Mouse (Mus musculus): Measurements from ENCODE around the gene Col17a1.

Col17a1 gene

DNA sequence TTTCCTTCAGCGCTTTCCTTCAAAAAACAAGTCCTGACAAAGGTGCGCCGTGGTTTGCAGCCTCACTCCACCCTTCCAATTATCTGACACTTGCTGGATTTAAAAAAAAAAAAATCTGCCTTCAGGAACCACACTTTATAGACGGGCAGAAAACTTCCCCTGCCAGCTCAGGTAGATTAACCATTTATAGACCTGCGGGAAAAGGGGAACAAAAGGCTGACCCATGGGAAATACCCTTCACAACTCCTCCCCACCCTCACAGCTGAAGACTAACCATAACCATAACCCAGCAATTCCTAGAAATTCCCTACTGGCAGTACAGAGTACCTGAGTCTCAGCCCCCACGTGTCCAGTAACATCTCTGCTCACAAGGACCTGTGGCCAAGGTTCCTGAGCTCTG is at the start of gene Col17a1:
TSS of gene Col17a1 (minus strand) at position 101 of the 400 bp plus-strand sequence.
- no peak for DNase-seq (ENCODE audit: low spot score in 2 of 2)

DNA sequence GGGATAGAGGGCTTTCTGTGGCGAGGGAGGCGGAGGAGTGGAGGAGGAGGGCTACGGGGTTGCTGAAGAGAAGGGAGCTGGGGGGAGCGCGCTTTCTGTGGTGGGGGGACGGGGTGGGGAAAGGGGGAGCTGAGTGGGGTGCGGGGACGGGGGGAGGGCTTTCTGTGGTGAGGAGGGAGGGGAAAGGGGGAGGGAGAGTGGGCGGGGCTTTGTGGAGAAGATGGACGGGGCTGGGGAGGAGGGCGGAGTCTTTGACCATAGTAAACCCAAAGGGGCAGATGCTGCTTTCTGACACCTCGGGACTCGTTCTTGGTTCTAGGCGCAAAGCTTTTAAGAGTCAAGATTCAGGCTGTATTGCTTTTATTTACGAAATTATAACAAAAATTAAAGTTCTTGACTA is 40.0 kb upstream of the Col17a1 start:
- DNase-seq (ENCODE audit: low spot score in 2 of 2): peak in 1 of 2 experiments; percentile 85

DNA sequence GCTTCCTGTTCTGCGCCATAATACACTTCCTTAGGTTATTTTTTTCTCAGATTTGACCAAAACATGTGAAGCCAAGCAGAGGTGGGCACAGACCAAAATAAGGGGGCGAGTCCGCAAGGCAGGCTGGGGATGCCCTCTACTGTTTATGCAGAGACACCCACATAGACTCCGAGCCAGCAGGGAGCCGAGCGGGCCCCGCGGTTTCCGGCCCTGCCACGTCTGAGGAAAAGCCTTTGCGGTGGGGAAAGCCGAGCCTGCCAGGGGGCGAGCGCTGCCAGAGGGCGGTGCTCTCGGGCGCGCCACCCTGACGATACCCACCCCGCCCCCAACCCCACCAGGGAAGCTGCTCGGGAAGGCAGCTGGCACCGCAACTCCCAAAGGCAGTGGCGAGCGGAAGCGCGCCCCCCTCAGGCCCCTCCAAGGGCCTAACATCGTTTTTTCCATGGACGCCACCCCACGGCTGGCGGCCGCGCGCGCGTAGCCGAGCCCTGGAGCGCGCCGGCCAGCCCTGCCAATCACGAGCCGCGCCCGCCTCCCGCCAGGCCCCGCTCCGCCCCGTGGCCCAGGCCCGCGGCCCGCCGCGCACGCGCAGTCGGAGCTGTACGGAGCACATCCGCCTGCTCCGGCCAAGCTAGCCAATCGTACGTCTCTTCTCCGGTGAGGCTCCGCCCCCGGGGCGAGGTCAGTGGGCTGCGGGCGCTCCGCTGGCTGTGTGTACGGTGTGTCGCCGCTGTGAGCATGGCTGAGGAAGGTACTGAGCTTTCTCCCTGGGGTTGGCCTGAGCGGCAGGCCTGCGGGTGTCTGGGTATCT is 39.4 kb upstream of the Col17a1 start, which contains the start of gene Sfr1:
TSS of gene Sfr1 (plus strand) at position 612 of the 811 bp plus-strand sequence.
- peak; percentile 96 to 100 for DNase-seq (ENCODE audit: low spot score in 2 of 2)

- DNase-seq (ENCODE audit: low spot score in 2 of 2): peak; percentile 49 to 59
These were observed 38.8 kb upstream of the Col17a1 start for GRCm38 (mm10) chr19:47730691-47731070.

DNA sequence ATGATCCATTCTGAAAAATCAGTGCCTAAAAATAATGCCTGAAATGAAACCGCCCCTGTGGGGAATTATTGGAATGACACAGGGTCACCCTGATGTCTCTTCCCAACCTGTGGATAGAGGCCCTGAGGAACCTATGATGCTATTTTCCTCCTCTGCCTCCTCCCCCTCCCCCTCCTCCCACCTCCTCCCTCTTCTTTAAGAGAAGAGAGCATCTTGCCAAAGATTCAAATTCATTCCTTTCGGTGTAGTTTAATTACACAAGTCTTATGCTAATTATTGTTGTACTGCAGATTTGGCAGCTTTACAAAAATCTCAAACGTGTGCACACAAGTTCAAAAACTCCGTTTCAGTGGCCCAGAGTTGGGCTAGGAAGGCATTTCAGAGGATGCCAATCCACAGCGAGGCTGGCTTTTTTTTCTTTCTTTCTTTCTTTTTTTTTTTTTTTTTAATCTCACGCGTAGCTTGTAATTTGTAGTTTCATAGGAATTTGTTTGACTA is 33.8 kb upstream of the Col17a1 start:
- DNase-seq (ENCODE audit: low spot score in 2 of 2): no peak

DNA sequence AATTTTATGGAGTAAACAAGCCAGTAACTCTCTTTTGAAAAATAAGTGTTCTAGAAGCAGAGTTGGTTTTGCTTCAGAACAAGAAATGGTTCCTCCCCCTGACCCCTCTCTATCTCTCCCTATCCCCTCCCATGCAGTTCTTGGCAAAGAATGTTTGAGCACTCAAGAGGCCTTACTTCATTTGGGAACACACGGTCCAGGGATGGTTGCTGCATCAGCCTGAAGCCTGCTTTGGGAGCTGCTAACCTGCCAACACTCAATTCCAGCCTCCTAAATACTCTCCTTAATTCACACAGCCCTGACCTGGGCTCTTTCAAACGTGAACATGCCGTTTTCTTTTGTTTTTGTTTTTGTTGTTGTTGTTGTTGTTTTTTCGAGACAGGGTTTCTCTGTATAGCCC is 33.0 kb upstream of the Col17a1 start:
- DNase-seq (ENCODE audit: low spot score in 2 of 2): no peak

GRCm38 (mm10) chr19:47722471-47722870 is 30.6 kb upstream of the Col17a1 start:
- DNase-seq (ENCODE audit: low spot score in 2 of 2): no peak

GRCm38 (mm10) chr19:47719147-47719546 is 27.3 kb upstream of the Col17a1 start:
- no peak for DNase-seq (ENCODE audit: low spot score in 2 of 2)

DNA sequence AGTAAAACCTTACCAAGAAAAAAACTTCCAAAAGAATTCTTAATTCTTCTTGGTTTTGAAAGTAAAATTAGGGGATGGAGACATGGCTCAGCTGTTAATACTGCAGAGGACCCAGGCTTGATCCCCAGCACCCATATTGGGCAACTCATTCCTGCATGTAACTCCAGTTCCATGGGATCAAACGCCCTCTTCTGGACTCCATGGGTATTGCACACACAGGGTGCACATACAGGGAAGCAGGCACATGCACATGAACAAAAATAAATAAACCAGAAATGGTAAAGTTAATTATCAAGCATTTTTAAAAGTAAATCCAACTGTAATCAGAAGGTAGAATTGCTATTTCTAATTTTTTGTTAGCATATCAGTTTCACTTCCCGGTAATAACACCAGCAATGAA is 24.2 kb upstream of the Col17a1 start:
- DNase-seq (ENCODE audit: low spot score in 2 of 2): no peak

- DNase-seq (ENCODE audit: low spot score in 2 of 2): no peak
These were observed 21.6 kb upstream of the Col17a1 start for GRCm38 (mm10) chr19:47713457-47713856.

DNA sequence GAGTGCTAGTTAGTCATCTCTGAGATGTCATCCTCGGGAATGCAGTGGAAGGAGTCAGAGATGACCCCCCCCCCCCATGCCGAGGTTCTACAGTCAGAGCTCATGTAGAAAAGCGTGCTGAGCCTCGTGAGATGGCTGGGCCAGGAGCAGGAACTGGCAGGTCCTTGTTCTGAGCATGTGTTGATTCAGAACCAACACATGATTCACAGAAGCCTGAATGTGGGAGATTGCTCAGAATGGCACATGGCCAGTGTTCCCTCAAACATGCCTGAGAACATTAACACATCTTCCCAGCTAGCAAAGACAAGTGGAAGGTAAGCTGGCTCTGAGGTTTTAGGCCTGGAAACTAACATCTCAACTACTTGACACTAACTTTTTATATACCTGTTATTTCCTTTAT is 18.5 kb upstream of the Col17a1 start:
- DNase-seq (ENCODE audit: low spot score in 2 of 2): no peak

- DNase-seq (ENCODE audit: low spot score in 2 of 2): no peak
These were observed 13.9 kb upstream of the Col17a1 start for GRCm38 (mm10) chr19:47705772-47706309.

DNA sequence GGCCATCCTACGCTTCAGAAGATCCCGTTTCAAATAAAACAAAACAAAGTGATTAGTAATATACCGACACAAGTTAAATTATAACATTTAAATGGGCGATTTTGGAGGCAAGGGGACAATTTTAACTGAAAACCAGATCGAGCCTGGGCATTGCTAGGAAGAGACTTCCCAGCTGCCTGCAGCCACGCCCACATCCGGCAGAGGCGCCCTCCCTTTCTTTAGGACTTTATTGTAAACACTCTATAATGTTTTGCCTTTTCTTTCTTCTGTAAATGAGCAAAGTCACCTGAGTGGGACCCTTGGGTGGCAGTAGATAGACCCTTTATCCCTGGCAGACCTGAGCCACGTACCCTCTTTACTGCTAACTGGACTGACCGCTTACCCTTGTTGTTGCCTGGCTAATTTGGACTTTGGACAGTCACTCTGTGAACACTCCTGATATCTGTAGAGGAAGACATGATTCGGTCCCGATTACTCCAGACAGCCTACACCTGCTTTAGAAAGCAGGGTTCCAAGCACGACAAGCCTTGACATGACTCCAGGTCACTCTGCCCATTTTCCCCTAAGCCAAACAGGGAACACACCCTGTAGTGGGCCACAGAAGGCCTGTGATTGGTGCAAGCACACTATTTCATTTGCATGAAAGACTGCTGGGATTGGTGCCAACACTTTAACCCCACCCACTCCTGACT is 13.3 kb upstream of the Col17a1 start:
- no peak for DNase-seq (ENCODE audit: low spot score in 2 of 2)

- no peak for DNase-seq (ENCODE audit: low spot score in 2 of 2)
These were observed 8.6 kb upstream of the Col17a1 start for GRCm38 (mm10) chr19:47700509-47700908.

- no peak for DNase-seq (ENCODE audit: low spot score in 2 of 2)
These were observed 7.8 kb upstream of the Col17a1 start for GRCm38 (mm10) chr19:47699743-47700142.

DNA sequence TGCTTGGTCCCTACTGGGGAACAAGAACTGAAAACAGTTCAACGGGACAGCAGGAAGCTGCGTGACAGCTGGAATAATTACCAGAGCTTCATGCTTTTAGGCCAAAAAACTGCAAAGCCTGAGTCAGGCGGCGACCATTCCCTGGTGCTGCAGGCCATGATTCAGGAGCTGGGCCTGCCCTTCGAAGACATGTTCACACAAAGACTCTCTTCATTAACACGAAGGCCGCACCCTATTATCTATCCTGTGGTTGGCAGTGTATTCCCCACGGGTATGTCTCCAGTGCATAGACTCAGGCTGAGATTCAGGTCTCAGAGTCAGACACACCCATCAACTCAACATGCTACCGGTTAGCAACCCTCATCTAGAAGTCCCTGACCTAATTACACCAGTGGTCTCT is 6.4 kb upstream of the Col17a1 start:
- no peak for DNase-seq (ENCODE audit: low spot score in 2 of 2)

DNA sequence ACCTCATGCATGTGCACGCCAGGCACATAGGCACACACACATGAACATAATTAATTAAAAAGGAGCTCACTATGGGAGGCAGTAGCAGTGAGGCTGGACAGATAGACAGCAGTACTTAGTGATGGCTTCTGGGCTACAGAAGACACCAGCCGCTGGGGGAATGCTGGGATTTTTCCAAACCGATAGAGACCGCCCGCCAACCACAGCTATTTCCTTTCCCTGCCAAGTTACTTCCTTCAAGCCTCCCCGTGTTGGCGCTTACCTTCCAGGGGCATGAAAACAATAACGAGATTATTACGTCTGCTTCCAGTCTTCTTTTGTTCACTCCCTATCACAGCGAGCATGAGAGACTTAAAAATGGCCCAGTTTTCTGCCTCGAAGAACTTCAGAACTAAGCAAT is 5.2 kb upstream of the Col17a1 start:
- DNase-seq (ENCODE audit: low spot score in 2 of 2): no peak

DNA sequence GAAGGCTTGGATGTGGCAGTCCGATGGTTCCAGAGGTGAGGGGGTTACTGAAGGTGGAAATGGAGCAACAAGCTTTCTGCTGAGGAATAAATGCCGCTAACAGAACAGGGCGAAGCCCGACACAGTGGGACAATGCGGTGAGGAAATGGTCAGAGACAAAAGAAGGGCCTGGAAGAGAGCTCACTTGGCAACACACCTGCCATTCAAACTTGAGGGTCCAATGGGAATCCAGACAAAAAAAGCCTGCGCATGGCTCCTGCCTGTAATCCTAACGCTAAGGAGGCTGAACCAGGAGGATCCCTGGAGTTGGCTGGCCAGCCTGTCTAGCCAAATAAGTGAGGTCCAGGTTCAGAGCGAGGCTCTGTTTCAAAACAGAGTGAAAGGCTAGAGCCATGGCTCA is 4.5 kb upstream of the Col17a1 start:
- DNase-seq (ENCODE audit: low spot score in 2 of 2): no peak

- no peak for DNase-seq (ENCODE audit: low spot score in 2 of 2)
These were observed 3.8 kb upstream of the Col17a1 start for GRCm38 (mm10) chr19:47695725-47696124.

- DNase-seq (ENCODE audit: low spot score in 2 of 2): no peak
These were observed 2.3 kb downstream of the Col17a1 start for GRCm38 (mm10) chr19:47689592-47689991.

DNA sequence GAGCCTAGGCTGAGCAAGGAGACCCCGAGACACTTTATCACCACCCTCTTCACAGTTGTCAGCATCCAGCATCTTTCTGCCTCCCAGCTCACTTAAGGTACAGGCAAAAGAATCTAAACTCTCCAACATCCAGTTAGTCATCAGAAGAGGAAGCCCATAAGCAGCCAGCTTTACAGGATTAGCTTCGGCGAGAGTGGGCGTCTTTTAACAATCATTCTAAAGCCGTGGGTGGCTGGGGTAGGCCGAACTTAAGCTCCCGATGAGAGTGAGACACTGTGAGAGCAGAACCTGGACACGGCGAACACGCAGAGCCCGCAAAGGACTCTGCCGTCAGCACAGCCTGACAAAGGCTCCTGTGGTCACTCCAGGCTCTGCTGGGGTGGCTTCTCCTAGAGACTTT is 13.2 kb downstream of the Col17a1 start:
- no peak for DNase-seq (ENCODE audit: low spot score in 2 of 2)

DNA sequence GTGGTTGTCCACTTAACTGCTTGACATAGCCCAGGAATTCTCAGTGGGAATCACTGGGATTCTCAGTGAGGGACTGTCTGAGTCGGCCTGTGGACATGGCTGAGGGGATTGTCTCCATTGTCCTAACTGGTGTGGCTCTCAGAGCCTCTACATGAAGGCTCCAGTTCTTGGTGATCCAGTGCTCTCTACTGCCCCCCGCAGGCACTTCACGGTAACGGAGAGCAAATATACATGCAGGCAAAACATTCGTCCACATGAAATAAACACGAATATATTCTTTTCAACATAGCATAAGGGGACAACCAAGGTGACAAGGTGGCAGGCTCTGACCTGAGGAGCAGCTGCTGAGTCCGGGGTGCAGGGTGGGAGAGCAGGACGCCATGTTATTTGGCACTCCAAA is 17.5 kb downstream of the Col17a1 start:
- peak; percentile 40 to 75 for DNase-seq (ENCODE audit: low spot score in 2 of 2)

DNA sequence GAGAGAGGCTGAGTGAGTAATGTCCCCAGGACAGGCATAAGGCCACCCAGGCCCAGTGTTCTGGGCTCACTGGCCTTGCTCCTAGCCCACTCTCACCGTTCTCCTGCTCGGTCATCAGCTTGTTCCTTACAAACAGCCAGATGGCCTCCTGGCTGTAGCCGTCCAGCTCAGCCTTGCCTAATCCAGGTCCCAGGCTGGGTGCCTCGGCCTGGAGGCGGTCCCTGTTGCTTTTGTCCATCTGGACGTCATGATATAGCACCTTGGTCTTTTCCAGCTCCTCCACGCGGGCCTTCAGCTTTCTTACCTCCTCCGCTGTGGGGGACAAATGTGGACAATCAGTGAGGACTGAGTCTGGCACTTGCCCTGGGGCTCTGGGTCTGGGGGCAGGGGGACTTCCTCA is 23.5 kb downstream of the Col17a1 start:
- DNase-seq (ENCODE audit: low spot score in 2 of 2): no peak

Data from spleen, postnatal 10 days (tissue).